Mouse (Mus musculus): ENCODE data around the gene Eng.

- no peak for TF ChIP-seq POLR2A (IDR thresholded peaks at IDR 0.05; ENCODE audit: insufficient read length, low read depth)
- TF ChIP-seq TCF12 (IDR thresholded peaks at IDR 0.05; ENCODE audit: insufficient read depth, poor library complexity, severe bottlenecking), result no peak
- TF ChIP-seq CEBPB (IDR thresholded peaks at IDR 0.05; ENCODE audit: insufficient read depth, poor library complexity, severe bottlenecking), result no peak
- no peak for TF ChIP-seq E2F4 (IDR thresholded peaks at IDR 0.05; ENCODE audit: insufficient read depth)
These were observed 36.5 kb downstream of the Eng start for GRCm38 (mm10) chr2:32682721-32683417.
